Mouse (Mus musculus) ES-E14 (cell line): ENCODE results near the gene Lsm14a. TPM values are rescaled to one million over a fixed set of nuclear protein-coding genes. Genes with fewer than 3 reads are reported as not detected.

Source experiments
- DNase-seq: peaks from one replicate; pipeline ENCODE4 v3.0.0-alpha.2; 2013; ENCODE audit warnings: low read depth, low spot score
- H3K27ac ChIP-seq: 2 replicates; pipeline ENCODE4 v1.5.1; 2012; ENCODE audit warnings: low read depth, mild to moderate bottlenecking, low read length, moderate library complexity, mixed read lengths; ENCODE audit not compliant: poor library complexity, insufficient read depth, severe bottlenecking
- H3K36me3 ChIP-seq: 2 replicates; pipeline ENCODE4 v1.6.1; 2012; ENCODE audit warnings: mild to moderate bottlenecking, low read length, moderate library complexity, mixed read lengths; ENCODE audit not compliant: control insufficient read depth, poor library complexity, insufficient read depth, severe bottlenecking
- H3K4me1 ChIP-seq, 2 experiments: fragments of 150-350 bp in 1 of 2; sonication (generic) in 1 of 2; 2 replicates each; pipeline ENCODE4 v1.6.1; 2012; ENCODE audit warnings: low read length in 2 of 2, mild to moderate bottlenecking in 1 of 2, mixed read lengths in 1 of 2; ENCODE audit not compliant: control insufficient read depth in 2 of 2, insufficient read depth in 2 of 2, poor library complexity in 1 of 2
- H3K4me3 ChIP-seq, 2 experiments: fragments of 150-350 bp in 1 of 2; sonication (generic) in 1 of 2; 2 replicates each; pipeline ENCODE4 v1.5.1; 2012; ENCODE audit warnings: low read length in 2 of 2, low read depth in 1 of 2, mild to moderate bottlenecking in 1 of 2, mixed read lengths in 1 of 2; ENCODE audit not compliant: insufficient read depth in 1 of 2, poor library complexity in 1 of 2, severe bottlenecking in 1 of 2
- H3K9ac ChIP-seq: 2 replicates; pipeline ENCODE4 v1.6.1; 2012; ENCODE audit warnings: low read depth, mild to moderate bottlenecking, low read length, mixed read lengths; ENCODE audit not compliant: poor library complexity, insufficient read depth, severe bottlenecking
- H3K9me3 ChIP-seq: fragments of 150-350 bp; sonication (generic); 2 replicates; pipeline ENCODE4 v1.6.1; 2012; ENCODE audit warnings: low read depth, mild to moderate bottlenecking, low read length; ENCODE audit not compliant: control insufficient read depth, insufficient read depth
- CHD2 ChIP-seq: IDR thresholded peaks from 2 replicates; pipeline ENCODE4 v1.6.1; 2014; ENCODE audit warnings: mild to moderate bottlenecking, low read depth, low read length, inconsistent platforms
- HCFC1 ChIP-seq: IDR thresholded peaks from 2 replicates; pipeline ENCODE4 v1.6.1; 2012; ENCODE audit warnings: low read length, inconsistent platforms, borderline replicate concordance; ENCODE audit not compliant: insufficient read depth
- MAFK ChIP-seq: IDR thresholded peaks from 2 replicates; pipeline ENCODE4 v1.6.1; 2014; ENCODE audit warnings: mild to moderate bottlenecking, low read depth, low read length, inconsistent platforms; ENCODE audit not compliant: insufficient read depth
- ZC3H11A ChIP-seq: IDR thresholded peaks from 2 replicates; pipeline ENCODE4 v1.6.1; 2012; ENCODE audit warnings: low read depth, mild to moderate bottlenecking, inconsistent platforms, low read length, borderline replicate concordance
- ZNF384 ChIP-seq: IDR thresholded peaks from 2 replicates; pipeline ENCODE4 v1.6.1; 2012; ENCODE audit warnings: low read depth, low read length, inconsistent platforms
- in situ Hi-C, 2 experiments: fragments of 600-800 bp; cut with MboI; formaldehyde crosslinking; loops; one replicate each; pipeline ENCODE4 v1.15.1; 2025; ENCODE audit warnings: low sequenced_read_pairs in 2 of 2, inconsistent platforms in 1 of 2; ENCODE audit not compliant: unreplicated experiment in 2 of 2
- total RNA-seq: library from RNA; depleted of rRNA; stranded (reverse); fragments of 300-350 nt; gene quantifications from 2 replicates; pipeline ENCODE4 v1.2.3, GENCODE M21; 2012; rRNA removed

Gene Lsm14a
- total RNA-seq, 1 experiment: 72.7 TPM

GRCm38 (mm10) chr7:34298818-34299217, 94.3 kb downstream of the Lsm14a start:
- TF ChIP-seq MAFK: peak; percentile 51; the same call in 1 of the 2 replicates
- no peak for TF ChIP-seq ZNF384
- no peaks in the 10 kb centered on the region for H3K9me3 ChIP-seq
- H3K4me1 ChIP-seq: no peaks in the 10 kb centered on the region
- H3K36me3 ChIP-seq: no peaks in the 10 kb centered on the region
- DNase-seq: no peak
- H3K27ac ChIP-seq: no peak overlapping the region
- H3K4me3 ChIP-seq: no peak overlapping the region
- H3K9ac ChIP-seq: no peak overlapping the region
- in situ Hi-C loops: no loop called here

GRCm38 (mm10) chr7:34296124-34296523, 97.0 kb downstream of the Lsm14a start:
- no peak overlapping the region for H3K4me3 ChIP-seq
- no peak overlapping the region for H3K27ac ChIP-seq
- no peak overlapping the region for H3K9ac ChIP-seq
- no peak for TF ChIP-seq HCFC1
- no peak for TF ChIP-seq MAFK
- TF ChIP-seq CHD2: no peak
- no peak for TF ChIP-seq ZC3H11A
- TF ChIP-seq ZNF384: no peak
- H3K9me3 ChIP-seq: no peaks in the 10 kb centered on the region
- DNase-seq: no peak
- no peaks in the 10 kb centered on the region for H3K36me3 ChIP-seq
- in situ Hi-C loops: no loop called here
- peaks cover 0 to 3% of the 10 kb centered on the region in 2 experiments; a peak in 1 of 4 replicates for H3K4me1 ChIP-seq

Other genes with a start within 250 kb of the Lsm14a start
- 298 and 351 TPM in 2 replicates for gene Uba2, start 223.7 kb downstream of the Lsm14a start, total RNA-seq
- 57.7 and 69.2 TPM in 2 replicates for gene Pdcd2l, start 196.7 kb downstream of the Lsm14a start, total RNA-seq
- gene Gpi1, start 163.0 kb downstream of the Lsm14a start, total RNA-seq: 227 and 285 TPM in 2 replicates
- gene Gm6096, start 142.3 kb downstream of the Lsm14a start, total RNA-seq: not detected in 2 replicates
- gene 4931406P16Rik, start 79.8 kb downstream of the Lsm14a start, total RNA-seq: 29.0 and 33.6 TPM in 2 replicates